Mouse (Mus musculus) hindbrain, embryonic 12.5 days (tissue): Measurements from ENCODE around the gene Snx21. TPM values are rescaled to one million over a fixed set of nuclear protein-coding genes. Genes with fewer than 3 reads are reported as not detected.

Experiments used
- ATAC-seq: fragments of 200-750 bp; cut with Nextera tagmentation; 2 replicates; pipeline ENCODE4 v1.8.0; 2017; ENCODE audit warnings: moderate TSS enrichment; ENCODE audit not compliant: low FRiP score
- H3K27ac ChIP-seq: fragments of 300-500 bp; sonication (generic); 2 replicates; pipeline ENCODE4 v1.5.1; 2016; ENCODE audit warnings: mild to moderate bottlenecking
- H3K27me3 ChIP-seq: fragments of 300-500 bp; sonication (generic); 2 replicates; pipeline ENCODE4 v1.6.1; 2016; ENCODE audit warnings: mild to moderate bottlenecking
- H3K36me3 ChIP-seq: fragments of 300-500 bp; sonication (generic); 2 replicates; pipeline ENCODE4 v1.6.1; 2016; ENCODE audit warnings: mild to moderate bottlenecking
- H3K4me1 ChIP-seq: fragments of 300-500 bp; sonication (generic); 2 replicates; pipeline ENCODE4 v1.6.1; 2016
- H3K4me2 ChIP-seq: fragments of 300-500 bp; sonication (generic); replicated peaks from 2 replicates; pipeline ENCODE4 v1.6.1; 2016; ENCODE audit warnings: mild to moderate bottlenecking
- H3K4me3 ChIP-seq: fragments of 300-500 bp; sonication (generic); 2 replicates; pipeline ENCODE4 v1.5.1; 2016; ENCODE audit warnings: mild to moderate bottlenecking
- H3K9ac ChIP-seq: fragments of 300-500 bp; sonication (generic); 2 replicates; pipeline ENCODE4 v1.6.1; 2016; ENCODE audit warnings: mild to moderate bottlenecking, moderate library complexity
- H3K9me3 ChIP-seq: fragments of 300-500 bp; sonication (generic); replicated peaks from 2 replicates; pipeline ENCODE4 v1.6.1; 2016; ENCODE audit warnings: mild to moderate bottlenecking
- WGBS: fragments of 180-500 bp; shearing (Covaris S2); methylation state at CpG from one replicate; pipeline ENCODE4 v1.1.7; 2016; 5-methylcytosine and 5-hydroxymethylcytosine counted together
- polyA plus RNA-seq: library from polyadenylated mRNA; unstranded; fragments of >200 nt; fragmentation: Nextera tagmentation; extraction: Ambion mirVana; gene quantifications from 2 replicates; pipeline ENCODE4 v1.2.1, GENCODE M21; 2016

The Snx21 gene
- polyA plus RNA-seq, 1 experiment from 2014 or later, result 15.0 TPM

DNA sequence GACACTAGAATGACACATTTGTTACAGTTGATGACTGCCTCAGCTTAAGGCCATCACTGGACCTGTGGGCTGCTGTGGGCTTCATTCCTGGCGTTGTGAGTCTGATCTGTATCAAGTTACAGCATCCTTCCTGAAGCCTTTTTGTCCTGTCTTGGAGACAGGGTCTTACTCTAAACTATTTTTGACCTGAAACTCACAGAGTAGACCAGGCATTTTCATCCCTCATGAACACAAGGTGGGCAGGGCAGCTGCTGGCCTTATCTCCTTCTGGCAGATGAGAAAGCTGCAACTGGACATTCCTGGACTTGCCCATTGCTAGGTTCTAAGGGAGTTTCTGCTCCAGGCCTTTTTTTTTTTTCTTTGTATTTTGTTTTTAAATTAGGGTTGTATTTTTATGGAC lies 26.9 kb upstream of the Snx21 start:
- Histone ChIP-seq H3K4me2 (no peak overlapping the region), H3K9me3 (no peaks in the 10 kb centered on the region), H3K27ac (no peak overlapping the region), H3K9ac (no peak overlapping the region), H3K36me3 (peaks cover 100% of the 10 kb centered on the region), H3K27me3 (no peaks in the 10 kb centered on the region), H3K4me3 (no peak overlapping the region), H3K4me1 (no peaks in the 10 kb centered on the region)
- ATAC-seq, result no peak
- WGBS, result 71% methylated on average over 1 of the region's 1 CpGs

- peaks cover 92% of the 10 kb centered on the region for H3K36me3 ChIP-seq
- H3K4me1 ChIP-seq, result no peaks in the 10 kb centered on the region
- no peak overlapping the region for H3K4me3 ChIP-seq
- no peak for ATAC-seq
- H3K27me3 ChIP-seq, result no peaks in the 10 kb centered on the region
- no peak overlapping the region for H3K4me2 ChIP-seq
- WGBS, result 90% methylated on average over 4 of the region's 4 CpGs
- H3K9ac ChIP-seq, result no peak overlapping the region
- no peaks in the 10 kb centered on the region for H3K9me3 ChIP-seq
- no peak overlapping the region for H3K27ac ChIP-seq
Measured at GRCm38 (mm10) chr2:164760059-164760833, 25.4 kb upstream of the Snx21 start.

DNA sequence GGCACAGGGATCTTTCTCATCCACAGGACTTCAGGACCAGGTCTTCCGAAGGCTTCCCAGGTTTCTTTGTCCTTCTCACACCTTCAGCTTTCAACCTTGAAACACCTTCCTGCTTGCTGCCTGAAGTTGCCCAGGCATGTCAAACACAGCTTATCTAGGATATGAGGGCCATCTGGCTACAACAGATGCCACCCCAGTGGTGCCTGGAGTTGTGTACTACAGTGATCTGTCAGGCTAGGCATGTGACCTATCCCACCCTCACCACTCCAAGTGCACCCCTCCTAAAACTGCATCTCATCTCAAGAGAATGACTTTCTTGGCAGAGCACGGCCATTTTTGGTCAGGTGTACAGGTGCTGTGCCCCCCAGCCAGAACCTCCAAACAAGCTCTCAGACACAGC lies 24.1 kb upstream of the Snx21 start:
- 92% methylated on average over 2 of the region's 2 CpGs for WGBS
- H3K36me3 ChIP-seq, result peaks cover 92% of the 10 kb centered on the region
- no peak overlapping the region for H3K9ac ChIP-seq
- H3K27ac ChIP-seq, result no peak overlapping the region
- H3K4me2 ChIP-seq, result no peak overlapping the region
- H3K4me1 ChIP-seq, result no peaks in the 10 kb centered on the region
- no peaks in the 10 kb centered on the region for H3K9me3 ChIP-seq
- no peaks in the 10 kb centered on the region for H3K27me3 ChIP-seq
- no peak for ATAC-seq
- no peak overlapping the region for H3K4me3 ChIP-seq

DNA sequence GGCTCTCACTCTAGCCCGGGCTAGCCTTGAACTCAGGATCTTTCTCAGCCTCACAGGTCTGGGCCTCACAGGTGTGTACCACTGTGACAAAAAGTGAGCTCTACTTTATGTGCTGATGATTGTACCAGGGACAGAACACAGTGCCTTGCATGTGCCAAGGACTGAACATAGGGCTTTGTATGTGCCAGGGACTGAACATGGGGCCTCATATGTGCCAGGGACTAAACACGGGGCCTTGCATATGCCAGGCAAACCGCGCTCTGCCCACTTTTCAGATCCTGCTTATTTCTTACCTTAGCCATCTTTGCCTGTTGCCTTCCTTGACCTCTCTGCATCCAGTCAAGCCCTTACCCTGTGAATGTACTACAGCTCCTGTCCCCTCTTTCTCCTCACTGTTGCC lies 23.7 kb upstream of the Snx21 start:
- H3K9ac ChIP-seq, result no peak overlapping the region
- H3K36me3 ChIP-seq, result peaks cover 91% of the 10 kb centered on the region

DNA sequence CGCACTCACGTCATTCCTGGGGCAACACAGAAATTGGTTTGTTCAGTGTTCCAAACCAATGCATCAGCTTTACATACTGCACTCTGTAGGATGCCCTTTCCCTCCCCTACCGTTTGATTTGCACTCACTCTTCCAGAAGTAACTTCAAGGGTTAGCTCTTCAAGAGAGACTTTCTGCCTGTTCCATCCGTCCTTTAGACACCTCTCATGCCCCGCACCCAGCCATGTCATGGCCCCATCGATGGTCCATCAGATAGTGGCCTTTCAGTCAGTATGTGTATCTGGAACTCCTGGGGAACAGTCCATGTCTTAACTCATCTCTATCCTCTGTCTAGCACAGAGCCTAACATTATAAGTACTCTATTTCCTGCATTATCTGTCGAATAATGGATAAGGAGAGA lies 23.0 kb upstream of the Snx21 start:
- H3K9me3 ChIP-seq, result no peaks in the 10 kb centered on the region
- no peaks in the 10 kb centered on the region for H3K27me3 ChIP-seq
- H3K4me3 ChIP-seq, result no peak overlapping the region
- no peak overlapping the region for H3K4me2 ChIP-seq
- no peak overlapping the region for H3K27ac ChIP-seq
- H3K9ac ChIP-seq, result no peak overlapping the region
- 92% methylated on average over 7 of the region's 7 CpGs for WGBS
- no peaks in the 10 kb centered on the region for H3K4me1 ChIP-seq
- H3K36me3 ChIP-seq, result peaks cover 91% of the 10 kb centered on the region
- no peak for ATAC-seq

More for the DNA sequence above, 23.7 kb upstream of the Snx21 start:
- ATAC-seq, result no peak
- no peak overlapping the region for H3K27ac ChIP-seq
- H3K4me1 ChIP-seq, result no peaks in the 10 kb centered on the region
- H3K9me3 ChIP-seq, result no peaks in the 10 kb centered on the region
- H3K4me3 ChIP-seq, result no peak overlapping the region
- H3K27me3 ChIP-seq, result no peaks in the 10 kb centered on the region
- 97% methylated on average over 4 of the region's 4 CpGs for WGBS
- H3K4me2 ChIP-seq, result no peak overlapping the region

- ATAC-seq, result no peak
- H3K9ac ChIP-seq, result no peak overlapping the region
- WGBS, result 82% methylated on average over 3 of the region's 3 CpGs
- no peak overlapping the region for H3K4me3 ChIP-seq
- H3K9me3 ChIP-seq, result no peaks in the 10 kb centered on the region
- no peaks in the 10 kb centered on the region for H3K27me3 ChIP-seq
- H3K27ac ChIP-seq, result no peak overlapping the region
- peaks cover 68% of the 10 kb centered on the region for H3K36me3 ChIP-seq
- peaks cover 10% of the 10 kb centered on the region for H3K4me1 ChIP-seq
- H3K4me2 ChIP-seq, result no peak overlapping the region
Measured at GRCm38 (mm10) chr2:164765841-164766240, 19.8 kb upstream of the Snx21 start.

- Histone ChIP-seq H3K9me3 (no peaks in the 10 kb centered on the region), H3K4me3 (no peak overlapping the region), H3K4me2 (no peak overlapping the region), H3K36me3 (peaks cover 56% of the 10 kb centered on the region), H3K27ac (no peak overlapping the region), H3K27me3 (no peaks in the 10 kb centered on the region), H3K4me1 (peaks cover 25% of the 10 kb centered on the region), H3K9ac (no peak overlapping the region)
- ATAC-seq, result no peak
- 94% methylated on average over 15 of the region's 15 CpGs for WGBS
Measured at GRCm38 (mm10) chr2:164767812-164768540, 17.6 kb upstream of the Snx21 start.

DNA sequence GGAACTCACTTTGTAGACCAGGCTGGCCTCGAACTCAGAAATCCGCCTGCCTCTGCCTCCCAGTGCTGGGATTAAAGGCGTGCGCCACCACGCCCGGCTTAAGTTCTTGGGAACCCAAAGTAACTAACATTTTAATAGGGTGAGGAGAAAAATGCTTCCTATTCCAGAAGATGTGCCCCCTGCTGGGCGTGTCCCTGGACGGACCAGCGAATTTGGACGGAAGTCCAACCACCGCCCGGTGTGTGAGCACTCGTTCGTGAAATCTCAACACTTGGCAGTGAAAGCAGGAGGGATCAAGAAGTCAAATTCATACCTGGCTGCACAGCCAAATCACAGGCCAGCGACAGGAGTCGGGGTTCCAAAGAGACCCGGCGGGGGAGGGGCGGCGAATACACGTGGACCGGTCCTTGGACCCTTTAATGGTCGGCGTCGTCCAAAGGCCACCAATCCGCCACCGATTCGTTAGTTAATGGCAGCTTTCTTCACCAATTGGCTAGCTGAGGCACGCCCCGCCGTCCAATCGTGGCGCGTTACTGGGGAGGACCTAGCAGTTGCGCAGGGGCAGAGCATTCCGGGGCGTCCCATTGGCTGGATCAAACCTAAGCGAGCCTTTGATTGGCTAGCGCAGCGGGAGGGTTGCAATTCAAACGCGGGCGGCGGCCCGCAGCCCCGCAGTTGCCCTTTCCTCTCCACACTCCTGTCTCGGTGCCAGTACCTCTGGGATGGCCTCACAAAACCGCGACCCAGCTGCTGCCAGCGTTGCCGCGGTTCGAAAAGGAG lies 16.2 kb upstream of the Snx21 start, which contains the start of gene Ube2c:
TSS of gene Ube2c (plus strand) at position 641 of the 780 bp plus-strand sequence.
- WGBS, result 2% methylated on average over 53 of the region's 53 CpGs
- Histone ChIP-seq H3K27ac (no peak within 1 kb of the TSS), H3K9ac (peak within 1 kb of the TSS; percentile 68), H3K36me3 (peaks cover 47% of the 10 kb centered on the region), H3K4me3 (peak within 1 kb of the TSS; percentile 73), H3K27me3 (no peaks in the 10 kb centered on the region), H3K9me3 (no peaks in the 10 kb centered on the region), H3K4me1 (peaks cover 25% of the 10 kb centered on the region), H3K4me2 (peak within 1 kb of the TSS; percentile 89)
- ATAC-seq, result peak; percentile 99

GRCm38 (mm10) chr2:164770279-164770678 lies 15.3 kb upstream of the Snx21 start:
- no peak for ATAC-seq
- Histone ChIP-seq H3K36me3 (peaks cover 40% of the 10 kb centered on the region), H3K9me3 (no peaks in the 10 kb centered on the region), H3K9ac (peak overlapping the region; percentile 68), H3K27me3 (no peaks in the 10 kb centered on the region), H3K27ac (no peak overlapping the region), H3K4me3 (peak overlapping the region; percentile 73), H3K4me2 (peak overlapping the region; percentile 89), H3K4me1 (peaks cover 25% of the 10 kb centered on the region)
- 6% methylated on average over 15 of the region's 15 CpGs for WGBS

GRCm38 (mm10) chr2:164771123-164771522 lies 14.5 kb upstream of the Snx21 start:
- Histone ChIP-seq H3K4me2 (peak overlapping the region; percentile 89), H3K9me3 (no peaks in the 10 kb centered on the region), H3K4me1 (peaks cover 25% of the 10 kb centered on the region), H3K4me3 (peak overlapping the region; percentile 73), H3K27ac (no peak overlapping the region), H3K36me3 (peaks cover 32% of the 10 kb centered on the region), H3K27me3 (no peaks in the 10 kb centered on the region), H3K9ac (peak overlapping the region; percentile 68)
- no peak for ATAC-seq
- 84% methylated on average over 8 of the region's 8 CpGs for WGBS

GRCm38 (mm10) chr2:164773229-164773988 lies 12.2 kb upstream of the Snx21 start:
- WGBS, result 77% methylated on average over 14 of the region's 14 CpGs
- H3K4me1 ChIP-seq, result peaks cover 25% of the 10 kb centered on the region
- H3K4me2 ChIP-seq, result no peak overlapping the region
- no peak overlapping the region for H3K4me3 ChIP-seq
- no peak for ATAC-seq
- no peaks in the 10 kb centered on the region for H3K9me3 ChIP-seq
- H3K36me3 ChIP-seq, result peaks cover 9% of the 10 kb centered on the region; the same call in 1 of the 2 replicates
- H3K9ac ChIP-seq, result no peak overlapping the region
- H3K27ac ChIP-seq, result no peak overlapping the region
- no peaks in the 10 kb centered on the region for H3K27me3 ChIP-seq
